9 mouse cellular contexts compared by ENCODE assay signal in the genomic region with DNA sequence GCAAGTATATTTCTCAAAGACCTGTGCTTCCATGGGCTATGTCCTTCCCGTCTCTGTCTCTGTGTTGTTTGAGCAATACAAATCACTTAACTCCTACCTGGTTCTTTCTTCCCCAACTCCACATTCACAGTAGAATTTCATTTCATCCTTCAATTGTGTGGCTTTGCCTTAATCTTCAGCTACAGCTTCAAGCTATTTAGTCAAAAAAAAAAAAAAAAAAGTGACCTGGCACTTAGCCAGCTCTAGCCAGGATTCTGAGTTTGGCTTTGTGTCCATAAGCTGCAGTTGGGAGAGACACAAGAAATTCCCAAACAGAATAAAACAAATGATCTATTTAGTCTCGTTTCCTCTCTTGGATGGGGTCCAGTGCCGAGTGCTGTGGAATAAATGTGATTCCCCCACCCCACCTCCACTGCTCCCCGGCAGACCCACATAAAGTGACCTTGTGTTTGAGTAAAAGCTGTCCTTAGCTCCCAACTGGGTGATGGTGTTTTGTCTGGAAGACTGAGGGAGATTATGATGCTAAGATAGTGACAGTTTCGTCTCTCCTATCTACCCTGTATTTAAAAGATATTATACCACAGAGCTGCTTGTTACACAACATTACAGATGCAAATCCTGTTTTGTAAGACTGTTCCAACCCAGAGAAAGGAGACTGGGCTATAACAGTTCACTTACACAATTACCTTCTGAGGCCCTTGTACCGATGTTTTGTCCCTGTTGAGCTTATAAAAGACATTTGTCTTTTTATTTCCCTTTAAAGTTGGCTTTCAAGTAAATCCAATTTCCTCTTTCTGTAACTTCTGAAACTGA. TPM values are rescaled to one million over a fixed set of nuclear protein-coding genes. Genes with fewer than 3 reads are reported as not detected.
DNase-seq lines count a peak whose midpoint lies in the region; ATAC-seq lines count a peak whose summit lies in the region.
"Had no signal": no experiment of that assay in that cellular context is flagged by ENCODE, and none has a peak within 500 bp of the region (broad histone marks: within the 10 kb centered on the region; RNA-seq: fewer than 3 reads in every experiment).

A gene (minus strand): TSS at position 51 of the 813 bp plus-strand sequence.

- intact Hi-C loops in heart, postnatal 36 days (cut with DNase I): no loop called here
- intact Hi-C loops in left cerebral cortex, postnatal 14 days (cut with DNase I): no loop called here

- no peak within 1 kb of the TSS for H3K9ac ChIP-seq in forebrain, embryonic 16.5 days (replicated peaks; ENCODE audit: low read depth, low read length)
- no peak within 1 kb of the TSS for H3K9ac ChIP-seq in neural tube, embryonic 15.5 days (replicated peaks)

- WGBS in forebrain, embryonic 16.5 days: 7% methylated on average over 6 of the region's 6 CpGs
- WGBS in neural tube, embryonic 15.5 days: 20% methylated on average over 6 of the region's 6 CpGs

- no peaks in the 10 kb centered on the region for H3K9me3 ChIP-seq in forebrain, embryonic 16.5 days (ENCODE audit: control insufficient read depth, low read length)
- H3K9me3 ChIP-seq in neural tube, embryonic 15.5 days (replicated peaks): no peaks in the 10 kb centered on the region

- H3K4me2 ChIP-seq in forebrain, embryonic 16.5 days (ENCODE audit: low read length): no peak within 1 kb of the TSS
- peak within 1 kb of the TSS; percentile 30 for H3K4me2 ChIP-seq in neural tube, embryonic 15.5 days

- H3K4me3 ChIP-seq in forebrain, embryonic 16.5 days (replicated peaks; ENCODE audit: low read length): no peak within 1 kb of the TSS
- no peak within 1 kb of the TSS for H3K4me3 ChIP-seq in neural tube, embryonic 15.5 days (replicated peaks)

- H3K27me3 ChIP-seq in forebrain, embryonic 16.5 days (replicated peaks; ENCODE audit: control insufficient read depth, insufficient read depth, low read length): peaks cover 31% of the 10 kb centered on the region
- no peaks in the 10 kb centered on the region for H3K27me3 ChIP-seq in neural tube, embryonic 15.5 days (replicated peaks)

- DNase-seq in heart, adult 11 months: peak; percentile 81
- DNase-seq in heart, adult 9 months (ENCODE audit: low spot score in 2 of 2): no peak
- DNase-seq in Muller cell, postnatal 12 days (ENCODE audit: inconsistent ontology term): peak; percentile 57
- no peak for DNase-seq in heart, postnatal 36 days
- DNase-seq in left cerebral cortex, postnatal 14 days (ENCODE audit: low spot score in 2 of 2): peak; percentile 50
- DNase-seq in spleen, postnatal 4 days (ENCODE audit: low spot score in 2 of 2): no peak

- peaks cover 19% of the 10 kb centered on the region for H3K4me1 ChIP-seq in forebrain, embryonic 16.5 days (replicated peaks; ENCODE audit: control insufficient read depth, insufficient read depth, low read length)
- peaks cover 34% of the 10 kb centered on the region for H3K4me1 ChIP-seq in neural tube, embryonic 15.5 days

- no peak within 1 kb of the TSS; the same call in 1 of the 2 replicates for H3K27ac ChIP-seq in forebrain, embryonic 16.5 days (ENCODE audit: low read length)
- peak within 1 kb of the TSS; percentile 77 for H3K27ac ChIP-seq in neural tube, embryonic 15.5 days (replicated peaks)

- ATAC-seq in forebrain, embryonic 16.5 days: peak; percentile 39; the same call in 1 of the 2 replicates
- 0 out of 2 replicates have a peak, but pooled peaks have one; percentile 21 for ATAC-seq in neural tube, embryonic 15.5 days (ENCODE audit: low FRiP score)

- H3K36me3 ChIP-seq in forebrain, embryonic 16.5 days (ENCODE audit: control insufficient read depth, insufficient read depth): no peaks in the 10 kb centered on the region
- H3K36me3 ChIP-seq in neural tube, embryonic 15.5 days: no peaks in the 10 kb centered on the region

RNA-seq across cellular contexts. Expression of the gene that starts here (rescaled TPM):
- 65.2 and 82.0 TPM in 2 replicates for polyA plus RNA-seq in forebrain, embryonic 16.5 days (2015; fragmentation: Nextera tagmentation; extraction: Ambion mirVana)
- 10 to 100 TPM; 18.7 to 27.2 TPM for total RNA-seq in heart, postnatal 36 days (2021)
- total RNA-seq in left cerebral cortex, postnatal 14 days (2021): 100 to 1,000 TPM; 161 to 167 TPM
- polyA plus RNA-seq in neural tube, embryonic 15.5 days (2015; fragmentation: Nextera tagmentation; extraction: Ambion mirVana): 382 and 384 TPM in 2 replicates
- total RNA-seq: MEL had no signal

Comparison
In these comparisons a context has a peak if more than half of its experiments do, and no peak if none do; other contexts are left out.
1. RNA of the gene that starts here (total RNA-seq): 161 to 167 TPM in left cerebral cortex, postnatal 14 days; 18.7 to 27.2 TPM in heart, postnatal 36 days; every median in the first group is over 4 times any median in the second.
2. DNase-seq: peak in heart, adult 11 months (single experiment), Muller cell, postnatal 12 days (single experiment) and left cerebral cortex, postnatal 14 days (2 of 2); none in heart, adult 9 months (0 of 2), heart, postnatal 36 days (0 of 2) and spleen, postnatal 4 days (0 of 2).